Mouse (Mus musculus) right cerebral cortex, adult 18-20 months (tissue): ENCODE data around the gene Fcgr4.
A peak's percentile ranks its signal among the peaks of the same experiment; 100 is the strongest.
"Not testable (repeated sequence)": the region's sequence is repeated elsewhere in the genome, so short reads cannot be mapped to it uniquely, and the experiment has no call there.

Experiments used
- DNase-seq: peaks from one replicate; pipeline ENCODE4 v3.0.0; 2022; ENCODE audit warnings: mixed read lengths

The Fcgr4 gene

GRCm38 (mm10) chr1:171059203-171059602, 40.5 kb downstream of the Fcgr4 start:
- DNase-seq: no peak

GRCm38 (mm10) chr1:171060392-171060791, 41.7 kb downstream of the Fcgr4 start:
- no peak for DNase-seq

- DNase-seq: no peak
Observed at GRCm38 (mm10) chr1:171061566-171061965, 42.8 kb downstream of the Fcgr4 start.

- peak; percentile 33 for DNase-seq
Observed at GRCm38 (mm10) chr1:171063569-171064490, 45.1 kb downstream of the Fcgr4 start.

- peak; percentile 75 for DNase-seq
Observed at GRCm38 (mm10) chr1:171064491-171065242, 45.9 kb downstream of the Fcgr4 start, which contains the start of gene Fcgr3. Gene Fcgr3 (minus strand): TSS chr1:171064935.

- peak; percentile 43 for DNase-seq
Observed at GRCm38 (mm10) chr1:171065243-171065587, 46.5 kb downstream of the Fcgr4 start.

GRCm38 (mm10) chr1:171065768-171066167, 47.0 kb downstream of the Fcgr4 start:
- DNase-seq: peak; percentile 43

- DNase-seq: not testable (repeated sequence)
Observed at GRCm38 (mm10) chr1:171066583-171066982, 47.9 kb downstream of the Fcgr4 start.

- not testable (repeated sequence) for DNase-seq
Observed at GRCm38 (mm10) chr1:171067928-171068327, 49.2 kb downstream of the Fcgr4 start.

- DNase-seq: not testable (repeated sequence)
Observed at GRCm38 (mm10) chr1:171069508-171069907, 50.8 kb downstream of the Fcgr4 start.

GRCm38 (mm10) chr1:171070879-171071278, 52.2 kb downstream of the Fcgr4 start:
- not testable (repeated sequence) for DNase-seq

- DNase-seq: not testable (repeated sequence)
Observed at GRCm38 (mm10) chr1:171071726-171072125, 53.0 kb downstream of the Fcgr4 start.

GRCm38 (mm10) chr1:171072217-171072616, 53.5 kb downstream of the Fcgr4 start:
- DNase-seq: not testable (repeated sequence)

GRCm38 (mm10) chr1:171074283-171074682, 55.6 kb downstream of the Fcgr4 start:
- peak; percentile 18 for DNase-seq

GRCm38 (mm10) chr1:171076176-171076575, 57.5 kb downstream of the Fcgr4 start:
- DNase-seq: not testable (repeated sequence)

- DNase-seq: not testable (repeated sequence)
Observed at GRCm38 (mm10) chr1:171077192-171077591, 58.5 kb downstream of the Fcgr4 start.

GRCm38 (mm10) chr1:171077955-171078354, 59.2 kb downstream of the Fcgr4 start:
- peak; percentile 28 for DNase-seq

GRCm38 (mm10) chr1:171078419-171078818, 59.7 kb downstream of the Fcgr4 start:
- not testable (repeated sequence) for DNase-seq

GRCm38 (mm10) chr1:171079345-171079744, 60.6 kb downstream of the Fcgr4 start:
- DNase-seq: not testable (repeated sequence)
